Mouse (Mus musculus) CH12.LX (cell line): ENCODE data around the gene Lamtor4.

Source experiments
- CHD2 ChIP-seq: IDR thresholded peaks from 2 replicates; pipeline ENCODE4 v1.6.1; 2011; ENCODE audit warnings: low read length, improper control_type of control experiment
- CTCF ChIP-seq, 2 experiments: IDR thresholded peaks in 1 of 2; conservative IDR thresholded peaks in 1 of 2; 2 replicates each; pipeline ENCODE4 v1.5.1; 2011 to 2012; ENCODE audit warnings: low read depth in 2 of 2, low read length in 2 of 2, improper control_type of control experiment in 1 of 2, inconsistent platforms in 1 of 2, mild to moderate bottlenecking in 1 of 2, moderate library complexity in 1 of 2
- ELF1 ChIP-seq: IDR thresholded peaks from 2 replicates; pipeline ENCODE4 v1.6.1; 2014; ENCODE audit warnings: low read depth, mild to moderate bottlenecking, inconsistent platforms, low read length, improper control_type of control experiment
- EP300 ChIP-seq: IDR thresholded peaks from 2 replicates; pipeline ENCODE4 v1.6.1; 2011; ENCODE audit warnings: low read length, improper control_type of control experiment
- GABPA ChIP-seq: IDR thresholded peaks from 2 replicates; pipeline ENCODE4 v1.6.1; 2012; ENCODE audit warnings: low read depth, low read length, improper control_type of control experiment, inconsistent platforms; ENCODE audit not compliant: insufficient replicate concordance
- MAFK ChIP-seq: IDR thresholded peaks from 2 replicates; pipeline ENCODE4 v1.6.1; 2011; ENCODE audit warnings: low read length, improper control_type of control experiment; ENCODE audit not compliant: insufficient replicate concordance
- MXI1 ChIP-seq: IDR thresholded peaks from 2 replicates; pipeline ENCODE4 v1.6.1; 2011; ENCODE audit warnings: mild to moderate bottlenecking, low read depth, low read length, improper control_type of control experiment
- POLR2A ChIP-seq: IDR thresholded peaks from 2 replicates; pipeline ENCODE4 v1.6.1; 2011; ENCODE audit warnings: low read depth, mild to moderate bottlenecking, improper control_type of control experiment, low read length
- POLR2AphosphoS2 ChIP-seq: IDR thresholded peaks from 2 replicates; pipeline ENCODE4 v1.6.1; 2011; ENCODE audit warnings: low read depth, low read length, improper control_type of control experiment
- SMC3 ChIP-seq: IDR thresholded peaks from 2 replicates; pipeline ENCODE4 v1.6.1; 2011; ENCODE audit warnings: low read depth, low read length, improper control_type of control experiment
- TBP ChIP-seq: conservative IDR thresholded peaks from 2 replicates; pipeline ENCODE4 v1.6.1; 2011; ENCODE audit warnings: low read depth, low read length, improper control_type of control experiment
- ZKSCAN1 ChIP-seq: IDR thresholded peaks from 2 replicates; pipeline ENCODE4 v1.6.1; 2012; ENCODE audit warnings: low read depth, inconsistent platforms, low read length, improper control_type of control experiment, borderline replicate concordance

GRCm38 (mm10) chr5:138281798-138282197 lies 26.5 kb downstream of the Lamtor4 start:
- TF ChIP-seq SMC3: no peak
- TF ChIP-seq POLR2A: no peak
- TF ChIP-seq CTCF (conservative IDR thresholded peaks at IDR 0.05 in 1 of 2, IDR thresholded peaks at IDR 0.05 in 1 of 2; ENCODE audit: low read depth in 2 of 2, low read length in 2 of 2): no peak
- TF ChIP-seq MAFK: no peak
- TF ChIP-seq CHD2: no peak
- TF ChIP-seq POLR2AphosphoS2: no peak
- TF ChIP-seq EP300: no peak
- no peak for TF ChIP-seq TBP
- no peak for TF ChIP-seq ELF1
- TF ChIP-seq GABPA: no peak
- no peak for TF ChIP-seq ZKSCAN1
- no peak for TF ChIP-seq MXI1
